Mouse (Mus musculus) inflammation-experienced regulatory T-cells, adult 6 months (primary cell): ENCODE results near the gene Odf2. TPM values are rescaled to one million over a fixed set of nuclear protein-coding genes. Genes with fewer than 3 reads are reported as not detected.
A peak's percentile ranks its signal among the peaks of the same experiment; 100 is the strongest.

Experiments
- ATAC-seq: one replicate; pipeline ENCODE4 v1.8.0; 2017
- polyA plus RNA-seq, 3 experiments: library from polyadenylated mRNA; unstranded; fragments of 100-300 nt; shearing (Covaris generic); gene quantifications; one replicate each; pipeline ENCODE4 v1.2.1; 2017

The Odf2 gene
- polyA plus RNA-seq, 3 experiments from 2014 or later: 47.8 to 56.0 (median 52.8) TPM

GRCm38 (mm10) chr2:29940073-29940472, 51.1 kb downstream of the Odf2 start:
- ATAC-seq: no peak

GRCm38 (mm10) chr2:29940826-29941225, 51.8 kb downstream of the Odf2 start:
- no peak for ATAC-seq

GRCm38 (mm10) chr2:29944723-29945122, 55.7 kb downstream of the Odf2 start:
- ATAC-seq: no peak

GRCm38 (mm10) chr2:29948896-29949295, 59.9 kb downstream of the Odf2 start:
- ATAC-seq: no peak

- ATAC-seq: no peak
These were observed 72.2 kb downstream of the Odf2 start for GRCm38 (mm10) chr2:29961246-29961645.

GRCm38 (mm10) chr2:29964354-29965249, 75.6 kb downstream of the Odf2 start:
- ATAC-seq: no peak

- ATAC-seq: peak; percentile 86
These were observed 76.3 kb downstream of the Odf2 start, which contains the start of gene Sptan1 for GRCm38 (mm10) chr2:29965250-29965843. TSS of gene Sptan1 (plus strand) at chr2:29965560.

GRCm38 (mm10) chr2:29965906-29966305, 76.9 kb downstream of the Odf2 start:
- peak; percentile 5 for ATAC-seq

- ATAC-seq: no peak
These were observed 77.8 kb downstream of the Odf2 start for GRCm38 (mm10) chr2:29966826-29967225.

- ATAC-seq: no peak
These were observed 78.7 kb downstream of the Odf2 start for GRCm38 (mm10) chr2:29967768-29968167.

- ATAC-seq: no peak
These were observed 79.6 kb downstream of the Odf2 start for GRCm38 (mm10) chr2:29968638-29969037.

- no peak for ATAC-seq
These were observed 83.0 kb downstream of the Odf2 start for GRCm38 (mm10) chr2:29971838-29972635.

- no peak for ATAC-seq
These were observed 84.5 kb downstream of the Odf2 start for GRCm38 (mm10) chr2:29973525-29973924.

- peak; percentile 65 for ATAC-seq
These were observed 88.3 kb downstream of the Odf2 start for GRCm38 (mm10) chr2:29977307-29977706.

GRCm38 (mm10) chr2:29980661-29981060, 91.6 kb downstream of the Odf2 start:
- no peak for ATAC-seq

Other genes with a start within 250 kb of the Odf2 start
- not detected for gene Gm13420, start 137.5 kb upstream of the Odf2 start, polyA plus RNA-seq
- gene Gm13547, start 129.9 kb upstream of the Odf2 start, polyA plus RNA-seq: not detected
- gene Coq4, start 101.7 kb upstream of the Odf2 start, polyA plus RNA-seq: 1 to 10 TPM; 4.6 to 9.7 (median 7.0) TPM
- gene Trub2, start 100.7 kb upstream of the Odf2 start, polyA plus RNA-seq: 10 to 100 TPM; 21.5 to 28.8 (median 24.7) TPM
- gene Slc27a4, start 86.6 kb upstream of the Odf2 start, polyA plus RNA-seq: 1 to 10 TPM; 1.2 to 3.7 (median 2.3) TPM
- gene Urm1, start 69.1 kb upstream of the Odf2 start, polyA plus RNA-seq: 10 to 100 TPM; 18.3 to 22.8 (median 22.5) TPM
- 1 to 10 TPM in 1 of 3 experiments, under 1 TPM in 2; 0.46 to 3.9 (median 0.59) TPM for gene Cercam, start 20.1 kb upstream of the Odf2 start, polyA plus RNA-seq
- gene Gle1, start 46.2 kb downstream of the Odf2 start, polyA plus RNA-seq: 10 to 100 TPM; 43.0 to 70.2 (median 66.3) TPM
- 10 to 100 TPM; 69.9 to 81.0 (median 75.6) TPM for gene Sptan1, start 76.3 kb downstream of the Odf2 start, polyA plus RNA-seq
- gene Wdr34, start 159.7 kb downstream of the Odf2 start, polyA plus RNA-seq: 1 to 10 TPM in 2 of 3 experiments, under 1 TPM in 1; 0.59 to 2.1 (median 1.1) TPM
- gene Set, start 168.2 kb downstream of the Odf2 start, polyA plus RNA-seq: 100 to 1,000 TPM; 374 to 393 (median 380) TPM
- under 1 TPM; 0.59 to 0.91 (median 0.71) TPM for gene Pkn3, start 188.5 kb downstream of the Odf2 start, polyA plus RNA-seq
- 10 to 100 TPM; 30.9 to 38.9 (median 31.7) TPM for gene Zdhhc12, start 204.4 kb downstream of the Odf2 start, polyA plus RNA-seq
- 10 to 100 TPM in 2 of 3 experiments, 1 to 10 TPM in 1; 9.1 to 29.1 (median 14.0) TPM for gene Zer1, start 235.4 kb downstream of the Odf2 start, polyA plus RNA-seq
- gene Tbc1d13, start 244.5 kb downstream of the Odf2 start, polyA plus RNA-seq: 1 to 10 TPM; 6.5 to 9.0 (median 8.8) TPM